Mouse (Mus musculus): ENCODE data around the gene Thrsp. TPM values are rescaled to one million over a fixed set of nuclear protein-coding genes. Genes with fewer than 3 reads are reported as not detected.

Thrsp gene
- polyA plus RNA-seq, 1 experiment, result 1,341 TPM

DNA sequence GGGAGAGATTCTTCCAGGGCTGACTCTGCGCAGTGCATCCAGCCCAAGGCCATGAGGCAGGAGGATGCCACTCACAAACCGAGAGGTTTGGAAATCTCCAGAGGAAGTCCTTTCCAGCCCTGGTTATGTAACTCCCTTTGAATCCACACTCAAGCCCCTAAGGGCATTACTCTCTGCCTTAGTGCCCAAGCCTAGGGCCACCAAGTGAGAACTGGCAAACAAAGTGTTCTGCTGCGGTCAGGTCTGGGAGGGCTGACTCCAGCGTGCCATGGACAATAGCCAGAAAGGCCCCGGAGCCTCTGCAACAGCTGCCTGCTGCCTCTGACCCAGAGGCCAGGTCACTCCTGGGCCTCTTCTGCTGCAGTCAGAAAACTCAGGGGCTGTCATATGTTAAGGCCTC lies 1.2 kb upstream of the Thrsp start:
- DNase-seq (ENCODE audit: low read depth), result no peak

DNA sequence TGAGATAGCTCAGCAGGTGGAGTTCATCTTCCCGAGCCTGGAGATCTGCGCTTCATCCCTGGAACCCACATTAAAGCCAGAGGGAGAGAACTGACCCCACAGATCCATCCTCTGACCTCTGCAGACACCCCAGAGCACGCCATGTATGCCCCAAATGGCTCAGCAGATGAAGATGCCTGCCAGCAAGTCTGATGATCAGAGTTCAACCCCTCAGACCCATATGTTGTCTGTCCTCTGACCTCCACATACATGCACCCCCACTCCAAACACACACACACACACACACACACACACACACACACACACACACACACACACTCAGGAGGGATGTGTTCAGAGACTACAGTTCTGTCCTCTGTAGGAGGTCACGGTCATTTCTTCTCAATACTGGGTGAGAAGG lies 1.1 kb downstream of the Thrsp start:
- no peak for DNase-seq (ENCODE audit: low read depth)

DNA sequence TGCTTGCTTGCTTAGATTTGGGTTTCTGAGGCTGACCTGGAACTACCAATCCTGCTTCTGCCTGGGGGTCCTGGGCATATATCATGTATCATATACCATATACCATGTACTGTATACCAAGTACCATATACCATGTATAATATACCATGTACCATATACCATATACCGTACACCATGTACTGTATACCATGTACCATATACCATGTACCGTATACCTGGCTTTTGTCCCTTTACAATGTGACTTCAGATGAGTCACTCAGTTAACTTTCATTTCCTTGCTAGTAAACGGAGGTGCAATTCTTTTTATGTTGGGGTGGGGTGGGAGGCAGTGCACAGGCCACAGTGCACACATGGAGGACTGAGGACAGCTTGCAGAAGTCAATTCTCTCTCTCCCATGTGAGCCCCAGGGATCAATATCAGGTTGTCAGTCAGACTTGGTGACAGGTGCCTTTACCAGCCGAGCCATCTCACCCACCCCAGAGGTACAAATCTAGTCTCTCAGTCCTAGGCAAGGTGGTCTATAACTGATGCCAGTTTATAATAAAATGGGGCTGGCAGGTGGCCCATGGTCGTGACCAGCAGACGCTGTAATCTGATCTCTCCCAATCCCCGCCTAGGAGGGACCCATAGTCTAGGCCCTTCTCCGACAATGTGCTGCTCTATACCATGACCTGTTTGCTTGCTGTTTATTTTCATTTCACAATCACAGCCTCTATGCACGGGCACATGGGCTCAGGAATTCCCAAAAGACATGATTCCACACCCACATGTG lies 2.4 kb downstream of the Thrsp start:
- DNase-seq (ENCODE audit: low read depth), result no peak

DNA sequence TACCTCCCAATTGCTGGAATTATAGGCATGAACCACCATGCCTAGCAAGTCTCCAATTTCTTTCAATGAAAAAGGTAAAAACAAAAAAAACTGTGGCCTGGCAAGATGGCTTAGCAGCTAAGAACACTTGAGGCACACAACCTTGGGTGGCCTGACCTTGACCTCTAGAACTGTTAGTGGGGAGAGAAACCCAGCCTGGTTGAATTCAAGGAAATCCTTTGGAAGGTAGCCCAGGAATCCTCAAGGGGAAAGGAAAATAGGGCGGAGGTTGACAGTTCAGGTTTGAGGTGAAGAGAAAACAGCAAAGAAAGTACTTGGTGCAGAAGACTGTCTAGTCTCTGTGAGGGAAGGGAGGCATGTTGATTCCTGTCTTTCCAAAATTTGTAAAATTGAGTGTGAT lies 3.1 kb downstream of the Thrsp start:
- no peak for DNase-seq (ENCODE audit: low read depth)

DNA sequence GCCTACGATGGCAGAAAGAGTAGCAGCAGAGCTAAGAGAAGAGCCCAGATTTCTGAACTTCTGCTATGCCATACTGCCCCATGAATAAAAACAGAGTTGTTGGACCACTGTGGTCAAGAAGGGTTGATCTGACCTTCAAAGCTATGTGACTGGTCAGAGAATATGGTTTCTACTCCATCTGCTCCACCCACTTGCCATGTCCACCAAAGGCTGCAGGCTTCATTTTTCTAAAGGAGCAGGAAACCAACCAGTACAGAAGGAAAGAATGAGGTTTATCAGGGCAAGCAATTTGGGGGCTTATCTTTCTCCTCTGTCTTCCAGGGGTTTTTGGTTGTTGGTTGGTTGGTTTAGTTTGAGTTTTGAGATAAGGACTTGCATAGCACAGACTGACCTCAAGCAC lies 3.5 kb downstream of the Thrsp start:
- DNase-seq (ENCODE audit: low read depth), result no peak

DNA sequence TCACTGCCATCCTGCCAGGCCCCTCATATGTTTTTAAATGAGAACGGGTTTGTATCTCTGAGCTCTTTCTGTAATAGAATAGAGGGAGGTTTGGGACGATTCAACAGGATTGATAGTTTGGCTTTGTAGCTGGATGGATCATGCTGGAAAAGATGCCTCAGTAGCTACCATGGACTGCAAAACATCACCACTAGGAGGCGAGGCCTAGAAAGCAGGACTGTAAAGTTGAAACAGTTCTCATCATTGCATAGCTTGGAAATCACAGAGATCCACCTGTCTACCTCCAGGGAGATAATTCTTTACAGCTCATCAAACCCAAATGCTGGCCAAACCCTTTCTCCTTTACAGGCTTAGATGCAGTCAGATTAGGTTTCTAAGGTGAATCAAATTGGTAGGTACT lies 6.0 kb downstream of the Thrsp start:
- DNase-seq (ENCODE audit: low read depth), result no peak

DNA sequence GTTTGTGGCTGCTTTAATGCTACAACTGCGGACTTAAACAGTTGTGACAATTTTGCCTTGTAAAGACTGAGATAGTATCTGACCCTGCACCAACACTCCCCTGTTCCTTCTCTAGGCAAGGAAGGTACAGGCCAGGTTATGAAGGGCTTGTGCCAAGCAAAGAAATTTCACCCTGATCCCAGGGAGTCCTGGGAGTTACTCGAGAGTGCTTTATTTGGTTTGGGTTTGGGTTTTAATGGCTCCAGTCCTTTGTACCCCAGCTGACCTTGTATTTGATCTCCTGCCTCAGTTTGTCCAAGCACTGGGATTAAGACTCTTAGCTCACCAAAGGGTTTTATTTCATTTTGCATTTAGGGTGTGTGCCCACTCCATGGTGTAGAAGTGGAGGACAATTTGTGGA lies 6.4 kb downstream of the Thrsp start:
- no peak for DNase-seq (ENCODE audit: low read depth)

DNA sequence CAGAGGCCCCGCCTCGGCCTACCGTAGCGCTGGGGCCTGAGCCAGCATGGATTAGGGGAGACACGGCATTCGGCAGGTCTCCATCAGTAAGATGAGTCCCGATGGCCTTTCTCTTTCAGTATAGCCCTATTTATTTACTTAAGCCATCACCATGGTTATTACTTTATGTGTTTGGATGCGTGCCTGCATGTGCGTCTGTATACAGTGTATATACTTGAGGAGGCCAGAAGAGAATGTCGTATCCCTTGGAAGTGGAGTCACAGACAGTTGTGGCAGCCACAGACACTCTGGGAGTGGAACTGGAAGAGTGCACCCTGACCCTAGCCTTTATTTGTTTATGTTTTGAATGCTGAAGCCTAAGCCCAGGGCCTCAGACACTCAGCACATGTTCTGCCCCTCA lies 10.4 kb downstream of the Thrsp start:
- no peak for DNase-seq (ENCODE audit: low read depth)

DNA sequence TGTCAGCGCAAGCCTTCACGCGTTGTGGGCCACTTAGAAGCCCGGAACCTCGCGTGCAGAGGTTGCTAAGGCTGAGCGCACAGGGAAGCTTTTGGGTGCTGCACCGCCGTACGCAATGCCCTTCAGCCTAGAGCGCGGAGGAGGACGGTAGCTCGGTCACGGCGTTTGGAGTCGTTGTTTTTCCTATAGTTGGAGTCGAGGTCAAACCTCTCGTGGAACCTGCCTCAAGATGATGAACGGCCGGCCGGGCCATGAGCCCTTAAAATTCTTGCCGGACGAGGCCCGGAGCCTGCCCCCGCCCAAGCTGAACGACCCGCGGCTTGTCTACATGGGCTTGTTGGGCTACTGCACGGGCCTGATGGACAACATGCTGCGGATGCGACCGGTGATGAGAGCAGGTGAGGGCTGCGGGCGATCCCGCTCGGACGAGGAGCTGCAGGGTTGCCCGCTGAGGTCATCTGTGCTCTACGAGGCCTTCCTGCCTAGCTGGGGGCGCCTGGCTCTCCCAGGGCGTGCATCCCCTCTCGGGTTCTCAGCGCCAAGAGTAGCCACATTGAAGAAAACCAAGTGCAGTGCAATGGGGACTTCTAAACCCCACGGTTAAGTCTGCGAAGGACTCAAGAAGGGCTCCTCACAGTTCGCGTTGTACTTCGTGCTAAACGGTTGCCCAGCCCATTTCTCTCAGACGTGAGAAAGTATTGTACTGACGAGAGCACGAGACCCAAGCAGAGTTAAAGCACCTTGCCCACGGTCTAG lies 17.4 kb downstream of the Thrsp start, which contains the start of gene Ndufc2:
Ndufc2 (plus strand) TSS at position 44 of the 756 bp plus-strand sequence.
- no peak for DNase-seq (ENCODE audit: low read depth)

DNA sequence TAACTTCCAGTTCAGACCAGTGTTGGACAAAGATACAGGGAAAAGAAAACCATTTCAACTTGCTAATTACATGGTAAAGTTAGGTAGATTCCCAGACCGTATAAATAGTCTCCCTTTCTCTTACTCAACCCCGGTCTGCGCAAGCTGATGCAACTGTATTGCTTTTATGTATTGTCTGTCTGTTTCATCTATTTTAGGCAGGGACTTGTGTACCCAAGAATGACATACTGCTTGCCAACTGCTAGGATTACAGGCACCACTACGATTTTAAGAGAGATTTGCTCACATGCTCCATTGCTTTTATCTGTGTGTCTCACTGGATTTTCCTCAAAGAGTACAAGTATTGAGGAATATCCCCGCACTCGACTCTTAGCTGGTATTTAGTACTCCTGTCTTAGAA lies 18.6 kb downstream of the Thrsp start:
- no peak for DNase-seq (ENCODE audit: low read depth)

DNA sequence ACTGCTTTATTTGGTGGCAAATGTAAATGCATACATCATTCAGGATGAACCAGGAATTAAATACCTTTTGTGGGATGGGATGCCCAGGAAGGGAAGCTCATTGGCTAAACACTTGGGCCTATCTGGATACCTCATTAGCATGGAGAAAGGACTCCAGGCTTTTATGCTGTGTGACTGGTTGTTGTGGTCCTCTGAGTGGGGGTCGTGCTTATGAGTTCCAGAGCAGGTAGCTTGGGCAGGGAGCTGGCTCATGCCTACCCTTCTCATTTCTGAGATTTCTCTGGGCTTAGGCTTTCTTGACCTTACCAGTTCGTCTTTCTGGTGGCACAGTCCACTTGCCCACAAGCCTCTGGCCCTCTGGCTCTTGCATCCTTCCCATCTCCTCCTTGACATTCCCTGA lies 23.2 kb downstream of the Thrsp start:
- DNase-seq (ENCODE audit: low read depth), result no peak

DNA sequence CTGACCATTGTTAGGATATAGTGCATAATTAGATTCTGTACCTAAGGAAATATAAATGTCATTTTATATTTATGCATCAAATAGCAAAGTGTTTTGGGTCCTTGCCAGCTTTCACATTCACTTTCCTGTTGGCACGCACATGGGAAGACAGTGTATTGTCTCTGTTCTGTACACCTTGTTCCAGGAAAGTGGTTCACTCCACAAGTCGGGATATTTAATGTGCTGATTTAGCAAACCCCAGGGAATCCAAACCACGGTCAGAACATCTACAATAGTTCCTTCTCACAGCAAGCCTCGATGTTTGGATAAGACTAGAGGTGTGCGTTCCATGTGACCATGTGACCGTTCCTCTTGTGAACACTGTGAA lies 25.5 kb downstream of the Thrsp start:
- no peak for DNase-seq (ENCODE audit: low read depth)

DNA sequence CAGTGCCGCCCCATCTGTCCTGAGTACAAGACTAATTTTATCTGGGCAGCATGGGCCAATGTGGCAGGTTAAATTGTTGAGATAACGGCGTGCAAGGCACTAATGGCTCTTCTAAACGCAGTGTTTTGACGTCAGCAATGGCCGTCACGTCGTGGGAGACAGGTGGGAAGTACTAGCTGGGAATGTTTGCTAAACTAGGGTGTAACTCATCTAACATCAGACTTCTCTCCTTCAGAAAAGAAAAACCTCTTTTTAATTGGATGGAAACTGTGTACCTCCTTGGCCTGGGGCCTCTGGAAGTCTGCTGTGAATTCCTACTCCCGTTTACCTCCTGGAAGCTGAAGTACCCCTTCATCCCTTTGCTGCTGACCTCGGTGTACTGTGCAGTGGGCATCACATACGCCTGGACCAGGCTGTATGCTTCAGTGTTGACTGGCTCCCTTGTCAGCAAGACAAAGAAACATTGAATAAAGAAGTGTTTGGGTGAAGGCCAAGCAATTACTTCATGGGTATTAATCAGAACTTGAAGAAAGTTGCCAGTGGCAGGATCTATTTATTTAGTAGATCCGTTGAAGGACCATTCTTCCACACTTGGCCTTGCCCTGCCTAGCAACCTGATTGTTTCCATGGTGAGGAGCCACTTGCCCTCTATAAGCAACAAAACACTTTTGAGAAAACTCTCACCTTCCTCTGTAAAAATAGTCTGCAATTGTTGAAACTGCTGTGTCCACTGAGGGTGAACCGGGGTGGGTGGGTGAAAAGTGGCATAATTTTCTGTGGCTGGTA lies 26.0 kb downstream of the Thrsp start:
- no peak for DNase-seq (ENCODE audit: low read depth)

DNA sequence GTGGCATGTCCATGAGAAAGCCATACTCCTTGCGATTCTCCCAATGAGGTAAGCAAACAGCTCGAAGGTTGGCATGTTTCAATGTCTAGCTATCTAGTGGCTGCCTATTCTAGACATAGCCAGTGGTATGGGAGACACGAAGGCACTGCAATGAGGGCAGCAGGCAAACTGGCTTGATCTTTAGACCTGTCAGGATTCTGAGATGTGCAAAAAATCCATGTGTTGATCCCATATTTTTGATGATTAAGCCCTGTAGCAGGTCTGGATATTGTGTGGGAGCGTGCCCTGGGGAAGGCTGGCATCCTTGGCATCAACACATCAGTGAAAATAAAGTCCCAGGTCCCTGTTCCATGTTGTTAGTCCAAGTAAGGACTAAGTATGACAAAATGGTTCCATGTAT lies 29.0 kb downstream of the Thrsp start:
- DNase-seq (ENCODE audit: low read depth), result no peak

DNA sequence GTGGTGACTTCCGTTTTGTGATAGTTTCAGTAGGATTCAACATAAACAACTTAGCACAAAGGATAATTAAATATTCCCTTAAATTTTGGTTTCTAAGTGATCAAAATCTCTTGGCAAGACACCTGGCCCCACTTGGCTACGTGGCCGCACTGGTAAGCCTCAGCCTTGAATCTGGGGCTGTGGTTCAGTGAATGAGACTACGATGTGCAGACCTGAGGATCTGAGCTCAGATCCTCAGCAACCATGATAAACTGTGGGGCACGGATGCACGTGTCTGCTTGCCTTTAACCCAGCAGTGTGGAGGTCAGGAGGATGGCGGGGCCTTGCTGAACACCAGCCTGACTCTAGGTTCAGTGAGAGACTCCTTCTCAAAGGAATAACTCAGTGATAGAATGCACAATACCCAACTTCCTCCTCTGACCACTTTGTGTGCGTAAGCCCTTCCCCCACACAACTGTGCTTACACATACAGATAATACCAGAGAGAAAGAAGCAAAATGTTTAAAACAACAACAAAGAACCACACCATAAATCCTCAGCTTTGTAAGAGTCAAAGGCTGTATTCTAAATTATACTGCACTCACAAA lies 29.9 kb downstream of the Thrsp start:
- no peak for DNase-seq (ENCODE audit: low read depth)

DNA sequence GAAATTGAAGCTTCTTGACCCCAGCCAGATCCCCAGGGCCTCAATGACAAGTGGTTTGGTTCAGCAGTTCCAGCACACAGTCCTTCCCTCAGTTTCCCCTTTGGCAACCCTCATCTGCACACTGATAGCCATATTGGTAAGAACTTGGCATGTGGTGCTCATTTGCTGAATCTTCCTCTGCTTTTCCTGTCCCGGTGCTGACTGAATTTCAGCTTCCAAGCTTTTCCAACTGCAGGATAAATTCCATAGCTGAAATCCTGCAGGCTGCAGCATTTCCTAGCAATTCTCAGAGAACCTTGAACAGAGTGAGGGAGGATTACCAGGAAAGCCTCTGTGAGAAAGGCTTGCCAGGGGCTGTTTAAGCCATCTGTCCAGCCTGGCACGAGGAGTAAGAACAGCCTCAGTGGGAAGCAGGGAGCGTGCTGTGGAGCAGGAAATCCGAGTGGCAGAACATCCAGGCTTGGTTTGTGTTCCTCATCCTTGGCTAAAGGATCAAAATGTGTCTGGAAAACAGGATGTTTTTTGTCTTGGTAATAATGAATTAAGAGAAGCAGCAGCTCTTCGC lies 30.6 kb downstream of the Thrsp start:
- DNase-seq (ENCODE audit: low read depth), result no peak

DNA sequence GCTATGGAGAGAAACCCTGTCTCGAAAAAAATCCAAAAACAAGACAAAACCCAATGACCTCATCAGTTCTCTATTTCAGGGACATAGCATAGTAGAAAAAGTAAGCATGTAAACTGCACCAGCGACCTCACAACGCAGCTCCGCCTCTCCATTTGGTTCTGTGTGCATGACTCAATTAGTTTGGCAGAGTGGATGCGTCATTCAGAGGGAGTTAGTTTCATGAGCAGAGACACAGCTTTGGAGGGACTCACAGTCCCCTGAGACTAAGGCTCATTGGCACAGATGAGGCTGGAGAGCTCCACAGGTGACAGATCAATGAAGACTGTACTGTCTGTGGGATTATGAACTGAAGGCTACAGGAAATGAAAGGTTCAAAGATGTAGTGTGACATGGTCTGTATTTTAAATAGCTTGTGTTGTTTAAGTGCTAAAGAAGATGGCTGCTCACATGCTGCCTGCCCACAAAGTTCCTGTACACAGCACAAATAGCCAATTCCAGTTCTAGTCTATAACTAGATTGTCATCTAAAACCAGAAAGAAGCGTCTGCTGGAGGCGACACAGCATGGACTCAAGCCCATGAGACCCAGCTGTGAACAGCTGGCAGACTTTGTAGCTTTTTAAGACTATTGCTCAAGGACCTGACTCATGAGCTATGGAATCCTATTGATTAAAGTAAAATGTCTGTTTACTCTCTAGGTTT lies 31.3 kb downstream of the Thrsp start:
- DNase-seq (ENCODE audit: low read depth), result no peak

DNA sequence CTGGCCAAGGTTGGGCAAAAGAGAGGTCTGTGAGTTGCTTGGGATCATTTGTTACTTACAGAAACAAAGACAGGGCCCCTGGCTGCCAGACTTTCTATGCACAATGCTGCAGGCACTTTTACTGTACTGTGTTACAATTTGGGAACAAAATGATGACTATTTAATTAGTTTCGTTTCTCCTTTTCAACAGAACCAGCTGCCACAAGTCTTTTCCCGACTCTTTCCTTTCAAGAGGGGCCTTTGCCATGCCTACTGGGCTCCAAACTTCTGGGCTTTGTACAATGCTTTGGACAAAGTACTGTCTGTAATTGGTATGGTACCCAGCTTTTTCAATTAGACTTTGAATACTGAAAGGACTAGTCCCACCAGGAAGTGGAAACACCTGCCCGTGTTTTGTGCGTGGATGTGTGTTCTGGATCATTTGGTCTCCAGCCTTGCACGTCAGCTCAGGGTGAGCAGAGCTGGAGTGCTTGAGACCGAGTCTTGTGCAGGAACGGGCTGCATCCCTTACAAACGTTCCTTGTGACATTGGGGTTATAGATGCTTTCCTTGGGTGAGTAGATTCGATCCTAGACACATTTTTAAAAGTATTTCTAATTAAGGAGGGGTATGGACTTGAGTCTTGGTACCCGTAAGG lies 33.9 kb downstream of the Thrsp start:
- no peak for DNase-seq (ENCODE audit: low read depth)

DNA sequence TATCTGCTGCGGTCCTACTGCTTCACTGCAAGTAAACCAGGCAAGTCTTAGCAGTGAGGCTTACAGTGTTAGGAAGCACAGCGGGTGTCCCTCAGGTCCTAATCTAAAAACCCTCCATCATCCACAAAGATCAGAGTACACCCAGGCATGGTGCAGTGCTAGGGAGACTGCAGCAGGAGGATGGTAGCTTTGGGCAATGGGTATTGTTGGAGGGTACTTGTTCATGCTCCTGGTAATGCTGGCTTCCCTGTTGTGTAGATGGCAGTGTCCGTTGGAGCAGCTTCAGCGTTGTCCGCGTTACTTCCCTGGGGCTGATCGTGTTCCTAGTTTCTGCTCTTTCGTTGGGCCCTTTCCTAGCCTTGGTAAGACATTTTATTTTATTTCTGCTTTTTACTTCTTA lies 34.9 kb downstream of the Thrsp start:
- DNase-seq (ENCODE audit: low read depth), result no peak

DNA sequence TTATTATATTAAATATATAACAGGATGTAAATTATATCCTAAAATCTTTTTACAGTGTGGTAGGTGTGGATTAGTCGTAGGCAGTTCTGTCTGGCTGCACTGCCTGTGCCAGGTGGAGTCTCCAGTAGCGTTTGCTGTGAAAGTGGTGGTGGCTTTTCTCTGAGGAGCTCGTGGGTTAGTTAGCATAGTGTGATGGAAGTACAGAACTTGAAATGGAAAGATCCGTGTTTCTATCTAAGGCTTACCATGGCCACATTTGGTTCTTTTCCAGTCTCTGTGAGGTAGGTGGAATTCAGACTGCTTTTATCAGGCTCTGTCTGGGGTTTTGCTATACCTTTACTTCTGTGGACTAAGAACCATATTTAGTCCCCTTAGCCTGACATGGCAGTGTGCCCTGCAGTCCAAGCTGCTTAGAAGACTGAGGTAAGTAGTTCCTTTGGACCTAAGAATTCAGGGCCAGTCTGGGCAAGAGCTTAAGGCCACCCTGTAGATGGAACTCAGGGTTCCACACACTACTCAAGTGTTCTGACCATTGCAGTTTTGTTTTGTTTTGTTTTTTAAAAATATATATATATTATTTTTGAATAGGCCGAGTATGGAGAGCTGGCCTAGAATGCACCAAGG lies 36.9 kb downstream of the Thrsp start:
- no peak for DNase-seq (ENCODE audit: low read depth)

Measured in gonadal fat pad, adult 2 months (tissue).